Mouse (Mus musculus): ENCODE data around the gene Ugp2. TPM values are rescaled to one million over a fixed set of nuclear protein-coding genes. Genes with fewer than 3 reads are reported as not detected.

The Ugp2 gene
- polyA plus RNA-seq, 1 experiment, result 11.6 TPM

GRCm38 (mm10) chr11:21402481-21403254, 31.7 kb upstream of the Ugp2 start:
- no peak for TF ChIP-seq CTCF (IDR thresholded peaks at IDR 0.05; ENCODE audit: control insufficient read depth, insufficient read depth, insufficient read length)
- peak; percentile 58 for TF ChIP-seq CEBPB (IDR thresholded peaks at IDR 0.05; ENCODE audit: low read depth)
- no peak for TF ChIP-seq MAX (IDR thresholded peaks at IDR 0.05)
- Histone ChIP-seq H3K79me2 (ENCODE audit: control insufficient read depth, insufficient read depth) (no peaks in the 10 kb centered on the region), H3K4me3 (ENCODE audit: insufficient read depth, poor library complexity, severe bottlenecking) (no peak overlapping the region), H3K36me3 (ENCODE audit: control insufficient read depth, insufficient read depth) (no peaks in the 10 kb centered on the region), H3K27me3 (ENCODE audit: control insufficient read depth, insufficient read depth, insufficient read length) (no peaks in the 10 kb centered on the region), H3ac (ENCODE audit: control insufficient read depth, insufficient read length, low read depth) (no peak overlapping the region), H3K79me3 (ENCODE audit: low read depth) (no peaks in the 10 kb centered on the region)

- Histone ChIP-seq H3K36me3 (ENCODE audit: control insufficient read depth, insufficient read depth) (no peaks in the 10 kb centered on the region), H3K79me3 (ENCODE audit: low read depth) (no peaks in the 10 kb centered on the region), H3ac (ENCODE audit: control insufficient read depth, insufficient read length, low read depth) (no peak overlapping the region), H3K4me3 (ENCODE audit: insufficient read depth, poor library complexity, severe bottlenecking) (no peak overlapping the region), H3K27me3 (ENCODE audit: control insufficient read depth, insufficient read depth, insufficient read length) (no peaks in the 10 kb centered on the region), H3K79me2 (ENCODE audit: control insufficient read depth, insufficient read depth) (no peaks in the 10 kb centered on the region)
- no peak for TF ChIP-seq CEBPB (IDR thresholded peaks at IDR 0.05; ENCODE audit: low read depth)
- no peak for TF ChIP-seq USF1 (IDR thresholded peaks at IDR 0.05; ENCODE audit: low read depth)
- no peak for TF ChIP-seq FOSL1 (IDR thresholded peaks at IDR 0.05; ENCODE audit: insufficient read depth, low read length, poor library complexity, severe bottlenecking)
- TF ChIP-seq MYOG (IDR thresholded peaks at IDR 0.05; ENCODE audit: control insufficient read depth, extremely low read depth, insufficient read length), result no peak
- TF ChIP-seq MYOD1 (IDR thresholded peaks at IDR 0.05; ENCODE audit: control insufficient read depth, insufficient read length, low read depth), result no peak
- no peak for TF ChIP-seq CTCF (IDR thresholded peaks at IDR 0.05; ENCODE audit: control insufficient read depth, insufficient read depth, insufficient read length)
- no peak for TF ChIP-seq MAX (IDR thresholded peaks at IDR 0.05)
These were observed 30.2 kb upstream of the Ugp2 start for GRCm38 (mm10) chr11:21401248-21401647.

- Histone ChIP-seq H3K79me2 (ENCODE audit: control insufficient read depth, insufficient read depth) (no peaks in the 10 kb centered on the region), H3K79me3 (ENCODE audit: low read depth) (no peaks in the 10 kb centered on the region), H3K36me3 (ENCODE audit: control insufficient read depth, insufficient read depth) (no peaks in the 10 kb centered on the region), H3K4me3 (ENCODE audit: insufficient read depth, poor library complexity, severe bottlenecking) (no peak overlapping the region), H3K27me3 (ENCODE audit: control insufficient read depth, insufficient read depth, insufficient read length) (no peaks in the 10 kb centered on the region), H3ac (ENCODE audit: control insufficient read depth, insufficient read length, low read depth) (no peak overlapping the region)
- no peak for TF ChIP-seq MAX (IDR thresholded peaks at IDR 0.05)
- no peak for TF ChIP-seq CEBPB (IDR thresholded peaks at IDR 0.05; ENCODE audit: low read depth)
- no peak for TF ChIP-seq USF1 (IDR thresholded peaks at IDR 0.05; ENCODE audit: low read depth)
- no peak for TF ChIP-seq MYOD1 (IDR thresholded peaks at IDR 0.05; ENCODE audit: control insufficient read depth, insufficient read length, low read depth)
- no peak for TF ChIP-seq FOSL1 (IDR thresholded peaks at IDR 0.05; ENCODE audit: insufficient read depth, low read length, poor library complexity, severe bottlenecking)
- TF ChIP-seq MYOG (IDR thresholded peaks at IDR 0.05; ENCODE audit: control insufficient read depth, extremely low read depth, insufficient read length), result no peak
These were observed 28.2 kb upstream of the Ugp2 start for GRCm38 (mm10) chr11:21399186-21399681.

- no peaks in the 10 kb centered on the region for H3K79me2 ChIP-seq (ENCODE audit: control insufficient read depth, insufficient read depth)
- H3K27me3 ChIP-seq (ENCODE audit: control insufficient read depth, insufficient read depth, insufficient read length), result no peaks in the 10 kb centered on the region
- H3ac ChIP-seq (ENCODE audit: control insufficient read depth, insufficient read length, low read depth), result no peak overlapping the region
- no peak for TF ChIP-seq USF1 (IDR thresholded peaks at IDR 0.05; ENCODE audit: low read depth)
- TF ChIP-seq MAX (IDR thresholded peaks at IDR 0.05), result no peak
- no peak for TF ChIP-seq MYOD1 (IDR thresholded peaks at IDR 0.05; ENCODE audit: control insufficient read depth, insufficient read length, low read depth)
- no peak for TF ChIP-seq CEBPB (IDR thresholded peaks at IDR 0.05; ENCODE audit: low read depth)
- TF ChIP-seq CTCF (IDR thresholded peaks at IDR 0.05; ENCODE audit: control insufficient read depth, insufficient read depth, insufficient read length), result no peak
- TF ChIP-seq MYOG (IDR thresholded peaks at IDR 0.05; ENCODE audit: control insufficient read depth, extremely low read depth, insufficient read length), result no peak
- no peak for TF ChIP-seq FOSL1 (IDR thresholded peaks at IDR 0.05; ENCODE audit: insufficient read depth, low read length, poor library complexity, severe bottlenecking)
- no peaks in the 10 kb centered on the region for H3K79me3 ChIP-seq (ENCODE audit: low read depth)
- H3K36me3 ChIP-seq (ENCODE audit: control insufficient read depth, insufficient read depth), result no peaks in the 10 kb centered on the region
- no peak overlapping the region for H3K4me3 ChIP-seq (ENCODE audit: insufficient read depth, poor library complexity, severe bottlenecking)
These were observed 27.5 kb upstream of the Ugp2 start for GRCm38 (mm10) chr11:21398464-21398863.

GRCm38 (mm10) chr11:21386790-21387189, 15.8 kb upstream of the Ugp2 start:
- Histone ChIP-seq H3K36me3 (ENCODE audit: control insufficient read depth, insufficient read depth) (no peaks in the 10 kb centered on the region), H3ac (ENCODE audit: control insufficient read depth, insufficient read length, low read depth) (no peak overlapping the region), H3K27me3 (ENCODE audit: control insufficient read depth, insufficient read depth, insufficient read length) (no peaks in the 10 kb centered on the region), H3K79me3 (ENCODE audit: low read depth) (no peaks in the 10 kb centered on the region), H3K79me2 (ENCODE audit: control insufficient read depth, insufficient read depth) (no peaks in the 10 kb centered on the region), H3K4me3 (ENCODE audit: insufficient read depth, poor library complexity, severe bottlenecking) (no peak overlapping the region)
- TF ChIP-seq FOSL1 (IDR thresholded peaks at IDR 0.05; ENCODE audit: insufficient read depth, low read length, poor library complexity, severe bottlenecking), result no peak
- no peak for TF ChIP-seq CEBPB (IDR thresholded peaks at IDR 0.05; ENCODE audit: low read depth)
- no peak for TF ChIP-seq MYOD1 (IDR thresholded peaks at IDR 0.05; ENCODE audit: control insufficient read depth, insufficient read length, low read depth)
- no peak for TF ChIP-seq MAX (IDR thresholded peaks at IDR 0.05)
- no peak for TF ChIP-seq USF1 (IDR thresholded peaks at IDR 0.05; ENCODE audit: low read depth)
- no peak for TF ChIP-seq MYOG (IDR thresholded peaks at IDR 0.05; ENCODE audit: control insufficient read depth, extremely low read depth, insufficient read length)
- TF ChIP-seq CTCF (IDR thresholded peaks at IDR 0.05; ENCODE audit: control insufficient read depth, insufficient read depth, insufficient read length), result no peak
